Mouse (Mus musculus): ENCODE data around the gene Pdx1. TPM values are rescaled to one million over a fixed set of nuclear protein-coding genes. Genes with fewer than 3 reads are reported as not detected.

Gene Pdx1
- polyA plus RNA-seq, 1 experiment from 2014 or later: not detected

DNA sequence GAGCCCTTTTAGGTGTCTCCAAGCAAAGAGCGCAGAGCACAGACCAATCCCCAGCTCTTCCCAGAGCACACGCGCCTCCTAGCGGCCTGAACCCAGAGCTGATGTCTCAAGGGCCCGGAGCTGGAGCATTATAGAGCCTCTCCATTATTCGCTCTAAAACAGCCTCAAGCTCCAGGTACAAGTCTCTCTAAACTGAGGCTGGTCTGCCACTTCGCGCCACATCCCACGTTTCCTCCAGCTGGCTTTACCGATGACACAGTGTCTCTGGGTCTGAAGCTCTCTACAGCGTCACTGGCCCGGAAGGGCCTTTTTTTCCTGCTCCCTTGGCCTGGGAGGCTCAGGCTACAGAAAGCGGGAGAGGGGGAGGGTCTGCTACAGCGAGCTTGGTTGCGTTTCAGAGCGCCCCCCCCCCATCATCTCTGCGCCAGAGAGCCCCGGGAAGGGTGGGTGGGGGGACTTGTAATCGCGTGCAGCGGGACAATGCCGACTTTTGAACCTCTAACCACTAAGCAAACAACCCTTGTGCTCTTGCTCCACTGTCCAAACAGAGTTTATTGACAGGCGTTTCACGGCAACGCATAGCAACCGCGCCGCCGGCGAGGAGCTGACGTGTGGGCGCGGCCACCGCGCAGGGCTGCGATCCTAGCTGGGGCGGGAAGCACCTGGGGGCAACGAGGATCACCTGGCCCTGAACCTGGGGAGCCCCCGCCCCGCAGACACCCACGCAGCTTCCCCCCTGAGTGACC lies 29.7 kb downstream of the Pdx1 start:
- Histone ChIP-seq H3K36me3 (ENCODE audit: control insufficient read depth, insufficient read depth, low read length) (no peaks in the 10 kb centered on the region), H3K4me1 (ENCODE audit: control insufficient read depth, insufficient read depth, low read length) (peaks cover 5% of the 10 kb centered on the region; the same call in 1 of the 2 replicates), H3K4me2 (ENCODE audit: low read depth, low read length) (peak overlapping the region; percentile 36), H3K4me3 (ENCODE audit: low read depth, low read length) (peak overlapping the region; percentile 25), H3K9me3 (ENCODE audit: control insufficient read depth, low read length) (no peaks in the 10 kb centered on the region), H3K27ac (replicated peaks; ENCODE audit: low read depth, low read length) (no peak overlapping the region), H3K27me3 (replicated peaks; ENCODE audit: control insufficient read depth, insufficient read depth, low read length) (peaks cover 98% of the 10 kb centered on the region), H3K9ac (ENCODE audit: low read depth, low read length) (no peak overlapping the region)
- DNase-seq (ENCODE audit: low spot score) (peak; percentile 71), ATAC-seq (ENCODE audit: low read depth) (peak; percentile 78)
- under 1% methylated on average over 34 of the region's 41 CpGs for WGBS

DNA sequence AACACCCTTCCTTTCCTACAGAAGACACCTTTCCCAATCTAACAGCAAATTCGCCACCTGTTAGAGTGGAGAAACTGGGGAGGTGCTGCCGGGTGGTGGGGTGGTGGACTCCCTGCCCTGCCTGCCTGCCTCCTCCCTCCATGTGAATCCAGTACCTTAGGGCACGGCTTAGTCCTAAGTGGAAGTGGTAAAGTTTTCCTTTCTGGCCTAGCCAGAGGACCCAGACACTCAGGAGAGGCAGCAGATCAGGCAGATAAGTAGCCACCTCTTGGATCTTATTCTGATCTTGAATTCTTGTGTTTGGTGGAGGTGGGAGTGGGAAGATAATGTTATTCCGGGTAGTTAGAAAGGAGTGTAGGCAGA lies 30.2 kb downstream of the Pdx1 start:
- peaks cover 98% of the 10 kb centered on the region for H3K27me3 ChIP-seq (replicated peaks; ENCODE audit: control insufficient read depth, insufficient read depth, low read length)
- H3K9ac ChIP-seq (ENCODE audit: low read depth, low read length): no peak overlapping the region
- H3K4me3 ChIP-seq (ENCODE audit: low read depth, low read length): peak overlapping the region; percentile 25; the same call in 1 of the 2 replicates
- no peaks in the 10 kb centered on the region for H3K9me3 ChIP-seq (ENCODE audit: control insufficient read depth, low read length)
- WGBS: 0% methylated on average over 4 of the region's 4 CpGs
- no peaks in the 10 kb centered on the region for H3K36me3 ChIP-seq (ENCODE audit: control insufficient read depth, insufficient read depth, low read length)
- ATAC-seq (ENCODE audit: low read depth): no peak
- H3K27ac ChIP-seq (replicated peaks; ENCODE audit: low read depth, low read length): no peak overlapping the region
- peaks cover 5% of the 10 kb centered on the region; the same call in 1 of the 2 replicates for H3K4me1 ChIP-seq (ENCODE audit: control insufficient read depth, insufficient read depth, low read length)
- no peak for DNase-seq (ENCODE audit: low spot score)
- peak overlapping the region; percentile 36; the same call in 1 of the 2 replicates for H3K4me2 ChIP-seq (ENCODE audit: low read depth, low read length)

DNA sequence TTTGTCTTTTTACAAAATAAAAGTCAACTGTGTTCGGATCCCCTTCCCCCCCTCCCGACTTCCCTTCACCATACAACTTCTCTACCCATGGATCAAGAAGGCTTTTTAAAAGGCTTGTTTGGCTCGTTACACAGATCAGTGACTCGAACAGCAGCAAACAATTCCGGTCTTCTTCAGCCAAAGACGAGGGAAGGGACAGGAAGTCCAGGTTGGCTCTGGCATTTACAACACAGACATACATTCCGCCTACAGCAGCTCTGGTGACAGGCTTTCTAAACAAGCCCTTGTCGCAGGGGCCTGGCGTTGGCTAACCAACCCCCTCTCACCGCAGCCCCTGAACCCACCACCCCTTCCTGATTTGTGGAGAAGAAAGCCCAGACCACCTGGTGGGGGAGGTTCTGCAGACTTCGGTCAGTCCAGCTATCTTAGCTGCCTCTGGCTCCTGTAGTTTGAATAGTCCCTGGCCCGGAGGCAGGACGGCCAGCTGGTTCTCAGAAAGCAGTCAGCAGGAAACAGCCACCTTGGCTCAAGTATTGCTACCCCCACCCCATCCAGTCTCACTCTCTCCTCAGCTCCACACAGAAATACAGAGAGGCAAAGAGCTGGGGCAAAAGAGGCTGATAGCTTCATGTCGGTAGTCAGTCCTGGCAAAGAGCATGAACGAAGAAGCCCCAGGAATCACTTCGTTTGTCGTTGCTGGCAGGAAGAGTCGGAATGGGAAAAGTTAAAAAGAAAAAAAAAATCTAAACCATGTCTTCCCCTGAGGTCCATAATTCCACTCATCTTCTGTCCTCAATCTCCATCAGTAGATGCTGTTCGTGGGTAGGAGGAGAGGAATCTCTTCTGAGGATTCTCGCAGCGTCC lies 31.4 kb downstream of the Pdx1 start:
- no peak overlapping the region for H3K9ac ChIP-seq (ENCODE audit: low read depth, low read length)
- 1% methylated on average over 21 of the region's 21 CpGs for WGBS
- ATAC-seq (ENCODE audit: low read depth) (no peak), DNase-seq (ENCODE audit: low spot score) (no peak)
- H3K27ac ChIP-seq (replicated peaks; ENCODE audit: low read depth, low read length): no peak overlapping the region
- H3K4me2 ChIP-seq (ENCODE audit: low read depth, low read length): no peak overlapping the region
- no peaks in the 10 kb centered on the region for H3K9me3 ChIP-seq (ENCODE audit: control insufficient read depth, low read length)
- peaks cover 5% of the 10 kb centered on the region; the same call in 1 of the 2 replicates for H3K4me1 ChIP-seq (ENCODE audit: control insufficient read depth, insufficient read depth, low read length)
- peaks cover 100% of the 10 kb centered on the region for H3K27me3 ChIP-seq (replicated peaks; ENCODE audit: control insufficient read depth, insufficient read depth, low read length)
- no peaks in the 10 kb centered on the region for H3K36me3 ChIP-seq (ENCODE audit: control insufficient read depth, insufficient read depth, low read length)
- no peak overlapping the region for H3K4me3 ChIP-seq (ENCODE audit: low read depth, low read length)

DNA sequence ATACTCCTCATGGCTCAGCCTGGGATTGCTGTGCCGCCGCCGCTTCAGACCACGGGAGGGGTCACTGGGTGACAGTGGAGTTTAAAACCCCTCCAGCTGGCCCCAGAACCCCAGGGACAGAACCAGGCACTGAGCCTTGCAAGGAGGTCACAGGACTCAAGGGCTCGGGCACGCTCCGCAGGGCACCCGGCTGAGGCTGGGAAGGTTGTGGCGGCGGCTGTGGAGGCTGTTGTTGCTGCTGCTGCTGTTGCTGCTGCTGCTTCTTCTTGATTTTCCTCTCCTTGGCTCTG lies 32.0 kb downstream of the Pdx1 start:
- Histone ChIP-seq H3K9ac (ENCODE audit: low read depth, low read length) (no peak overlapping the region), H3K4me2 (ENCODE audit: low read depth, low read length) (no peak overlapping the region), H3K27me3 (replicated peaks; ENCODE audit: control insufficient read depth, insufficient read depth, low read length) (peaks cover 100% of the 10 kb centered on the region), H3K9me3 (ENCODE audit: control insufficient read depth, low read length) (no peaks in the 10 kb centered on the region), H3K4me3 (ENCODE audit: low read depth, low read length) (no peak overlapping the region), H3K36me3 (ENCODE audit: control insufficient read depth, insufficient read depth, low read length) (no peaks in the 10 kb centered on the region), H3K27ac (replicated peaks; ENCODE audit: low read depth, low read length) (no peak overlapping the region), H3K4me1 (ENCODE audit: control insufficient read depth, insufficient read depth, low read length) (peaks cover 5% of the 10 kb centered on the region; the same call in 1 of the 2 replicates)
- 2% methylated on average over 10 of the region's 10 CpGs for WGBS
- ATAC-seq (ENCODE audit: low read depth) (no peak), DNase-seq (ENCODE audit: low spot score) (no peak)

DNA sequence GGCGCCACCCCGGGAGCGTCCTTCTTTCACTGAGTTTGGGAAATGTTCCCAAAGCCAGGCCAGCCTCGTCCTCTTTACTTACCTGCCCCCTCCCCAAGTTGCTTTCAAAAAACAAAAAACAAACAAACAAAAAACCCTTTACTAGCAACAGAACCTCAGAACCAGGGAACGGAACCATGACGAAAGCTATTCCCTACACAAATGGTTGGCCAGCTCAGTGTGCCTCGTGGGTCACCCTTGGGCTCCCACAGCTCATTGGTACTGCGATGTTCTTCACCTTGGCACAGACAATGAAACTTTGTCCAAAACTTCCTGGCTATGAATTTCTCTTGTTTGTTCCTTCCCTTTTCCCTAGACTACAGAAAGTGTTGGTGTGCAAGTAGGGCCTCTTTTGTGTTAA lies 32.4 kb downstream of the Pdx1 start:
- 2% methylated on average over 8 of the region's 8 CpGs for WGBS
- DNase-seq (ENCODE audit: low spot score): no peak
- no peaks in the 10 kb centered on the region for H3K36me3 ChIP-seq (ENCODE audit: control insufficient read depth, insufficient read depth, low read length)

DNA sequence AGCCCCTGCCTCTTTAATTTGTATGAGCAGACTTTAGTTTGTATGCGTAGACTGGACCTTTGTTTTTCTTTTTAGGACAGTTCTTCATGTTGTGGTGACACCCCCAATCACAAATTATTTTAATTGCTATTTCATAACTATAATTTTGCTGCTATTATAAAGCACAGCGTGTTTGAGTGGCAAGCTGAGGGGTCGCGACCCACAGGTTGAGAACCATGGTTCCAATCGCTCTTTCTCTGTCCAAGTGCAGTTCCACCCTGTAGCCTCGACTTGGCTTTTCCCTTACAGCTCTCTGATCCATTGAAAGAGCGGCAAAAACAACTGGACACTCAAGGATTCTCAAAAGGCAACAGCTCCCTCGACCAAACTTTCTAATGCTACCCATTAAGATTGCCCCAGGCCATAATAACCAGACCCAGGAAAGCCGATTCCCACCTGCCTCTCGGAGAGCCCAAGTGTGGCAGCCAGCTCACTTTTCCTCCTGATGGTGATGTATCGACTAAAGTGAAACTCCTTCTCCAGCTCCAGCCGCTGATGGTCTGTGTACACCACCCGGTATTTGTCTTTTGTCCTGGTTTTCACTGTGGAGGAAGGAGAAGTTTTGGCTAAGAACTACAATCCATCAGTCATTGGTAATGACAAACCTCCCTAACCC lies 33.1 kb downstream of the Pdx1 start:
- Histone ChIP-seq H3K4me2 (ENCODE audit: low read depth, low read length) (no peak overlapping the region), H3K4me1 (ENCODE audit: control insufficient read depth, insufficient read depth, low read length) (peaks cover 5% of the 10 kb centered on the region; the same call in 1 of the 2 replicates), H3K9me3 (ENCODE audit: control insufficient read depth, low read length) (no peaks in the 10 kb centered on the region), H3K27ac (replicated peaks; ENCODE audit: low read depth, low read length) (no peak overlapping the region), H3K4me3 (ENCODE audit: low read depth, low read length) (no peak overlapping the region), H3K9ac (ENCODE audit: low read depth, low read length) (no peak overlapping the region), H3K27me3 (replicated peaks; ENCODE audit: control insufficient read depth, insufficient read depth, low read length) (peaks cover 100% of the 10 kb centered on the region), H3K36me3 (ENCODE audit: control insufficient read depth, insufficient read depth, low read length) (no peaks in the 10 kb centered on the region)
- 5% methylated on average over 13 of the region's 13 CpGs for WGBS
- ATAC-seq (ENCODE audit: low read depth): no peak
- DNase-seq (ENCODE audit: low spot score): no peak

More for the DNA sequence above, 32.4 kb downstream of the Pdx1 start:
- H3K9me3 ChIP-seq (ENCODE audit: control insufficient read depth, low read length): no peaks in the 10 kb centered on the region
- H3K9ac ChIP-seq (ENCODE audit: low read depth, low read length): no peak overlapping the region
- no peak overlapping the region for H3K27ac ChIP-seq (replicated peaks; ENCODE audit: low read depth, low read length)
- H3K4me1 ChIP-seq (ENCODE audit: control insufficient read depth, insufficient read depth, low read length): peaks cover 5% of the 10 kb centered on the region; the same call in 1 of the 2 replicates
- H3K27me3 ChIP-seq (replicated peaks; ENCODE audit: control insufficient read depth, insufficient read depth, low read length): peaks cover 100% of the 10 kb centered on the region
- H3K4me2 ChIP-seq (ENCODE audit: low read depth, low read length): no peak overlapping the region
- no peak for ATAC-seq (ENCODE audit: low read depth)
- no peak overlapping the region for H3K4me3 ChIP-seq (ENCODE audit: low read depth, low read length)

DNA sequence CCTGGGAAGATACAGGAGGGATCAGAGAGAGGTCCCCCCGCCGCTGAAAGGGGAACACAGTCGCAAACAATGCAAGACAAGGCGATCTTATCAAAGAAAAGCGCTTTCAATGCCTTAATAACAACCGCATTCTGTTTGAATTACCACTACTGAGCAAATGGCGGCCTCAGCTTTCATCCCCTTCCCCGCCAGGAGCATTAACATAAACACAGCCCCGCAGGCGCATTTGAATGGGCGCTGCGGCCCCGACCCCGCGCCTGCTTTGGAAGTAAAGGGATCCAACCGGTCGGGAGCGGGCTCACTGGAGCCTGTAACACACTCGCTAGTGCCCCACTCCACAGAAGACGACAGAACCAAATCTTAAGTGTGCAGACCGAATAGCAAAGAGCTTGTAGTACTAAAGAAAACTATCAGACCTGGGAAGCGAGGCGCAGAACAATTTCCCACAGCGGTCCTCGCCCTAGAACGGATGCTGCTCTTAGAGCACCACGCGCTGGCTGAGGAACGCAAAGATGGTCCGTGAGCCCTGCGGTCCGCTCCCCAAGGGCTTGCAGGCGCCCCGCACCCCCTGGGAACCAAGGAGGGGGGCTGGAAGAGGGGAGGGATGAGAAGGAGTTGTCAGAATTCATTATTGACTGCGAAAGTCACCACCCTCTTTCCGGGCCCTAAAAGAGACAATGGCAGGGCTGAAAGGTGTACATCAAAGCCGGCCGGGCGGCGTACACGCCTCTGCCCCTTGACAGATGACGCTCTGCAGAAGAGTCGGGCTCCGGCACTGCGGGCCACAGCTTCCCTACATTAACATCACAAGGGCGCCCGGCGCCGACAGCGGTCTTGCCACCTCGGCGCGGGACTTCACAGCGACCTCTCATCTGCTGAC lies 34.8 kb downstream of the Pdx1 start:
- ATAC-seq (ENCODE audit: low read depth) (no peak), DNase-seq (ENCODE audit: low spot score) (no peak)
- no peak overlapping the region for H3K4me2 ChIP-seq (ENCODE audit: low read depth, low read length)
- WGBS: under 1% methylated on average over 44 of the region's 54 CpGs
- no peaks in the 10 kb centered on the region for H3K36me3 ChIP-seq (ENCODE audit: control insufficient read depth, insufficient read depth, low read length)
- H3K27ac ChIP-seq (replicated peaks; ENCODE audit: low read depth, low read length): no peak overlapping the region
- no peaks in the 10 kb centered on the region for H3K9me3 ChIP-seq (ENCODE audit: control insufficient read depth, low read length)
- H3K27me3 ChIP-seq (replicated peaks; ENCODE audit: control insufficient read depth, insufficient read depth, low read length): peaks cover 100% of the 10 kb centered on the region
- H3K4me3 ChIP-seq (ENCODE audit: low read depth, low read length): 0 out of 2 replicates have a peak overlapping the region, but pooled peaks have one; percentile 3
- H3K4me1 ChIP-seq (ENCODE audit: control insufficient read depth, insufficient read depth, low read length): peaks cover 2% of the 10 kb centered on the region; the same call in 1 of the 2 replicates
- no peak overlapping the region for H3K9ac ChIP-seq (ENCODE audit: low read depth, low read length)

DNA sequence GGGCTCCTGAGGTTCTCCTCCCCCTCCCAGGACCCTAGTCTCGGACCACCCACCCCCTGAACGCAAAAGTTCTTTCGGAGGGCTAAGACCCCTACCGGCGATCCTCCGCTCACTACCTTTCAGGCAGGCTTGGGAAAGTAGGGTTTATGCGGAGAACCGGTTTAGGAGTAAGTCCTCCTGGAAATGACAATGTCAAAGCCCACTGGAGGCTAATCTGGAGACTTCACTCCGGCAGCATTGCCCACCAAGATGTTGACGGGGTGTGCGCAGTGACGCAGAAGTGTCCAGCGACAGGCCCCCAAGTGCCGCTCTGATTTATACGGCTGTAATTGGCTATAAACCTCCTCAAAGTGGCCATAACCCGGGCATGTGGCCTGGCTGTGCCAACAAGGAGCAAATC lies 35.4 kb downstream of the Pdx1 start:
- H3K27ac ChIP-seq (replicated peaks; ENCODE audit: low read depth, low read length): no peak overlapping the region
- WGBS: under 1% methylated on average over 16 of the region's 16 CpGs
- DNase-seq (ENCODE audit: low spot score) (no peak), ATAC-seq (ENCODE audit: low read depth) (no peak)
- H3K4me1 ChIP-seq (ENCODE audit: control insufficient read depth, insufficient read depth, low read length): no peaks in the 10 kb centered on the region
- peaks cover 100% of the 10 kb centered on the region for H3K27me3 ChIP-seq (replicated peaks; ENCODE audit: control insufficient read depth, insufficient read depth, low read length)
- 0 out of 2 replicates have a peak overlapping the region, but pooled peaks have one; percentile 3 for H3K4me3 ChIP-seq (ENCODE audit: low read depth, low read length)
- no peaks in the 10 kb centered on the region for H3K36me3 ChIP-seq (ENCODE audit: control insufficient read depth, insufficient read depth, low read length)
- no peak overlapping the region for H3K4me2 ChIP-seq (ENCODE audit: low read depth, low read length)
- H3K9me3 ChIP-seq (ENCODE audit: control insufficient read depth, low read length): no peaks in the 10 kb centered on the region
- no peak overlapping the region for H3K9ac ChIP-seq (ENCODE audit: low read depth, low read length)

Data from embryonic facial prominence, embryonic 14.5 days (tissue).